Mouse (Mus musculus) stomach, embryonic 14.5 days (tissue): Measurements from ENCODE around the gene Hcn4. TPM values are rescaled to one million over a fixed set of nuclear protein-coding genes. Genes with fewer than 3 reads are reported as not detected.

Experiments
- ATAC-seq: fragments of 200-750 bp; cut with Nextera tagmentation; 2 replicates; pipeline ENCODE4 v1.8.0; 2017; ENCODE audit warnings: low read depth, moderate TSS enrichment; ENCODE audit not compliant: insufficient number of reproducible peaks, insufficient read depth, low FRiP score
- H3K27ac ChIP-seq: fragments of 300-500 bp; sonication (generic); 2 replicates; pipeline ENCODE4 v1.5.1; 2014; ENCODE audit warnings: mild to moderate bottlenecking, low read length, moderate library complexity, mixed read lengths
- H3K27me3 ChIP-seq: fragments of 300-500 bp; sonication (generic); 2 replicates; pipeline ENCODE4 v1.6.1; 2014; ENCODE audit warnings: low read length, control low read depth, mixed read lengths; ENCODE audit not compliant: control insufficient read depth, insufficient read depth
- H3K36me3 ChIP-seq: fragments of 300-500 bp; sonication (generic); 2 replicates; pipeline ENCODE4 v1.6.1; 2014; ENCODE audit warnings: mild to moderate bottlenecking, control low read depth, low read length, moderate library complexity, mixed read lengths; ENCODE audit not compliant: control insufficient read depth, insufficient read depth
- H3K4me1 ChIP-seq: fragments of 300-500 bp; sonication (generic); 2 replicates; pipeline ENCODE4 v1.6.1; 2014; ENCODE audit warnings: low read length, control low read depth, mixed read lengths; ENCODE audit not compliant: control insufficient read depth, insufficient read depth
- H3K4me2 ChIP-seq: fragments of 300-500 bp; sonication (generic); replicated peaks from 2 replicates; pipeline ENCODE4 v1.6.1; 2014; ENCODE audit warnings: low read depth, low read length, control low read depth
- H3K4me3 ChIP-seq: fragments of 300-500 bp; sonication (generic); 2 replicates; pipeline ENCODE4 v1.5.1; 2014; ENCODE audit warnings: low read depth, low read length, control low read depth
- H3K9ac ChIP-seq: fragments of 300-500 bp; sonication (generic); replicated peaks from 2 replicates; pipeline ENCODE4 v1.6.1; 2014; ENCODE audit warnings: low read depth, mild to moderate bottlenecking, control low read depth, low read length, moderate library complexity, mixed read lengths
- H3K9me3 ChIP-seq: fragments of 300-500 bp; sonication (generic); 2 replicates; pipeline ENCODE4 v1.6.1; 2016; ENCODE audit warnings: low read depth, low read length, control low read depth; ENCODE audit not compliant: control insufficient read depth
- WGBS: fragments of 180-500 bp; shearing (Covaris S2); extraction: QIAGEN DNeasy Blood & Tissue Kit; methylation state at CpG from one replicate; pipeline ENCODE4 v1.1.7; 2014; 5-methylcytosine and 5-hydroxymethylcytosine counted together
- polyA plus RNA-seq: library from polyadenylated mRNA; unstranded; fragments of >200 nt; fragmentation: Nextera tagmentation; extraction: Ambion mirVana; gene quantifications from 2 replicates; pipeline ENCODE4 v1.2.1, GENCODE M21; 2014

The Hcn4 gene
- polyA plus RNA-seq, 1 experiment from 2014 or later = 0.51 TPM

DNA sequence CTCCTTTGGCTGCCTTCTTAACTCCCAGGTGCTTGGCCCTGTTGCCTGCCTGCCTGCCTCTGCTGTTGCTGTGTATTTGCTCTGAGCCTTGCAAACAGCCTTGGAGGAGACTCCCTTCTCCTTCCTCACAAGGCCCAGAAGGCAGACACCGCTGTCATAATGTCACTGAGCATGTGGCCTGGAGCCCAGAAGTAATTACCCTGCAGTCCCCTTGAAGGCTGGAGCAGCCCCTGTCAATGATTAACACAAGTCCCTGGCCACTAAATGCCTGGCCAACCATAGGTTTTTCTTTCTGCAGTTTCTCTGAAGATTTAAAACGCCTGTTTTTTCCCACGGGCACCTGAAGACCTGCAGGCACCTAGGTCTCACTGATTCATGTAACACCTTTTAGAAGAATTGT is 9.7 kb downstream of the Hcn4 start:
- no peak overlapping the region for H3K27ac ChIP-seq
- no peaks in the 10 kb centered on the region for H3K9me3 ChIP-seq
- no peak for ATAC-seq
- H3K9ac ChIP-seq = no peak overlapping the region
- WGBS = 61% methylated on average over 3 of the region's 3 CpGs
- no peaks in the 10 kb centered on the region for H3K27me3 ChIP-seq
- H3K36me3 ChIP-seq = no peaks in the 10 kb centered on the region
- no peaks in the 10 kb centered on the region for H3K4me1 ChIP-seq
- H3K4me2 ChIP-seq = no peak overlapping the region
- H3K4me3 ChIP-seq = no peak overlapping the region

DNA sequence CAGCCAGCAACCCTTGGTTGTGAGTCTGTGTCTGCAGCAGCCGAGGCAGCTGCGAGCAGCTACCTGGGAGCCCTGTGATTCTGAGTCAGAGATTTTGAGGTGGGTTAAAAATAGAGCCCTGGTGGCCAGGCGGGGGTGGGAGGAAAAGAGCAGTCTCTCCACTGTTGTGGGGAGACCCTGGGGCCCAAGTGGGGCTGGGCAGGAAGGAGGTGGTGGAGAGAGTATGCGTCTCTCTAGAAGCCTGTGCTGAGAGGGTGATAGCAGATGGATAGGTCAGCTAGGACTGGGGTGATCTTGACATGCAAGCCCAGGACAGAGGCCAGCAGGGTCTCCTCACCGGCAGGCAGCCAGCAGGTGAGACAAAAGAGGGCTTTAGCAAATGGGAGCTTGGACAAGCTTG is 14.0 kb downstream of the Hcn4 start:
- Histone ChIP-seq H3K27me3 (no peaks in the 10 kb centered on the region), H3K36me3 (no peaks in the 10 kb centered on the region), H3K4me3 (no peak overlapping the region), H3K9me3 (no peaks in the 10 kb centered on the region), H3K4me1 (no peaks in the 10 kb centered on the region), H3K4me2 (no peak overlapping the region), H3K9ac (no peak overlapping the region), H3K27ac (no peak overlapping the region)
- WGBS = 62% methylated on average over 5 of the region's 5 CpGs
- ATAC-seq = no peak

DNA sequence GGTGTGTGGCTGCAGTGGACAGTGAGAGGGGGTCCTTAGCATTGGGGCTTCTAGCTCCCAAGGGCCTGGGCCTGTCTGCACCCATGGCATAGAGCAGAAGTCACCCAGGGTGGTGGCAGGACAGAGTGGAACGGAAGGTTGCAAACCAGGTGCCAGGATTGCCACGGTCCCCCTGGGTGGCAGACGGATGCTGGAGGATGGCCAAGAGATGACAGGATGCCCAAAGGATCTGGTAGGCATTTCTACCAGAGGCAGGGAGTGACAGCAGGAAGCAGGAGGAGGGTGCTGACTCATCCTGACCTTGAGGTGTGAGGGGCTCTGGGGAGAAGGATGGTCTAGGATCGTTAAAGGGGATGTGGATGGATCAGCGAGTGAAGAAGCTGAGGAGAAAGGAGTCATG is 15.3 kb downstream of the Hcn4 start:
- Histone ChIP-seq H3K4me2 (no peak overlapping the region), H3K9me3 (no peaks in the 10 kb centered on the region), H3K27me3 (no peaks in the 10 kb centered on the region), H3K4me1 (no peaks in the 10 kb centered on the region), H3K9ac (no peak overlapping the region), H3K27ac (no peak overlapping the region), H3K4me3 (no peak overlapping the region), H3K36me3 (no peaks in the 10 kb centered on the region)
- 85% methylated on average over 5 of the region's 5 CpGs for WGBS
- no peak for ATAC-seq

DNA sequence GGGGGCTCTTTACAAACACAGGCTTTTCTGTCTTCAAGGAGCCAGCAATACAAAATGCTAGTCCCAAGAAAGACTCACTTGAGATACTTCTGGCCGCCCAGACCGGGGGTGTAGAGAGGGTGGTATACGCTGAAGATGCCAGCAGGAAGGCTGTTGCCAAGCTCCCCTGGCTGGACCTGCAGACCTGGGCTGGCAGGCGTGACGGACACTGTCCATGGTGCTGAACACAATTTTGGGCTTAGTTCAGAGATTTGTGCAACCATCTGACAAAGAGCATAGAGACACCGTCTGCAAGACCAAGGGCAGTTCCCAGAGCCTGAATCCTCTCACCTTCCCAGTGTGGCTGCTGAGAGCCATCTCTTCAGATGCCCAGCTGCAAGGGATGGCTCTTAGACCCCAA is 18.4 kb downstream of the Hcn4 start:
- no peak overlapping the region for H3K27ac ChIP-seq
- H3K27me3 ChIP-seq = no peaks in the 10 kb centered on the region
- no peak overlapping the region for H3K4me3 ChIP-seq
- H3K4me1 ChIP-seq = no peaks in the 10 kb centered on the region
- H3K4me2 ChIP-seq = no peak overlapping the region
- ATAC-seq = no peak
- H3K36me3 ChIP-seq = no peaks in the 10 kb centered on the region
- H3K9me3 ChIP-seq = no peaks in the 10 kb centered on the region
- WGBS = 22% methylated on average over 6 of the region's 6 CpGs
- H3K9ac ChIP-seq = no peak overlapping the region

DNA sequence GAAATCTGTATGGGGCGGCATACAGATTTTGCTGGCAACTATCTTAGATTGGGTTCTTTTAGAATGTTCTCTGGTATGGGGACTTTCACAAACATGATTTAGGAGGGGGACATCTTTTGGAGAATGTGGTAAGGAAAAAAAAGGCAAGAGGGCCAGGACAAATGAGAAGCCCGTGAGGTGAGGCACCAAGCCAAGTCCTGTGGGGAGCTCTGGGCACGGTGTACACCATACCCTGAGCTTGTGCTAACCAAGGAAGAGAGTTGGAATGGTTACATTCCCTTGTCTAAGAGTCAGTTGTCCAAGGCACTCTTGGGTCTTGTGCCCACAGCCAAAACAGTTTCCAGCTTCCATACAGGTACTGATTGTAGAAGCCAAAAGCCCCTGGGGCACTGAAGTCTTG is 21.4 kb downstream of the Hcn4 start:
- H3K27ac ChIP-seq = no peak overlapping the region
- WGBS = 87% methylated on average over 3 of the region's 3 CpGs
- no peaks in the 10 kb centered on the region for H3K27me3 ChIP-seq
- H3K36me3 ChIP-seq = no peaks in the 10 kb centered on the region
- no peak overlapping the region for H3K4me3 ChIP-seq
- no peaks in the 10 kb centered on the region for H3K9me3 ChIP-seq
- H3K4me1 ChIP-seq = no peaks in the 10 kb centered on the region
- no peak for ATAC-seq
- H3K9ac ChIP-seq = no peak overlapping the region
- no peak overlapping the region for H3K4me2 ChIP-seq

DNA sequence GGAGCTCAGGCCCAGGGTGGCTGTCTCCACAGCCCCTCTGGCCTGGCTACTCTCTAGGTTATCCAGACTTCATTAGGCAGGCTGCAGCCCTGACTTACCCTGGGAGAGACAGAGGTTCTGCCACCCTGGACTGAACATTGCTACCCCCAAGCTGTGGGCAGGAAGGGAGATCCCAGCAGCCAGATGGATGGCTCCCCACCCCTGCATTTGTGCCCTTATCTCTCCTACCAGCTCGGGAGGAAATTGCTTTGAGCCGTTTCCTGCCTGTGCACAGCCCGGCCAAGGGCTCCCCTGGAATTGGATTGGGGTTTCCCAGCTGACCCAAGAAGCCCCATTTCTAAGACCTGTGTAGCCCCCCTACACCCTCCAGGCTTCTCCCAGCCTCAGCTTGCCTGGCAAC is 23.8 kb downstream of the Hcn4 start:
- Histone ChIP-seq H3K4me1 (no peaks in the 10 kb centered on the region), H3K9ac (no peak overlapping the region), H3K4me3 (no peak overlapping the region), H3K27ac (no peak overlapping the region), H3K36me3 (no peaks in the 10 kb centered on the region), H3K27me3 (no peaks in the 10 kb centered on the region), H3K4me2 (no peak overlapping the region), H3K9me3 (no peaks in the 10 kb centered on the region)
- WGBS = 28% methylated on average over 3 of the region's 3 CpGs
- no peak for ATAC-seq

DNA sequence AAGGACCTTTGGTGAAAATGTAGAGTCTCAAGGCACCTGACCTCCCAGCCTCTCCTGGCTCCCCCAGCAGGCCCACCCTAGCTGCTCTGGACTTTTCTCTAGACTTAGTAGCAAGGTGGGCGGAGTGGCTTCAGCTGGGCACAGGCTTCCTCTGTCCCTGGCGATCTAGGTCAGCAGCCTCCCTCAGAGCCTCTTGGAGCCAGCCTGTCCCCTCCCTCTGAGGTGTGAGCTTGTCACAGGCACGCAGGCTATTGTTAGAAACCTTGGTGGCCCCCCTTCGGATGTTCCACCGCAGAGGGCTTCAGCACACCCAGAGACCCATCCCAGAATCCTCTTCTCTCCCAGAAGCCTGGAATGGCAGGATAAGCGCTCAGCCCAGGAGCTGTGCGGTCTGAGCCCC is 24.5 kb downstream of the Hcn4 start:
- H3K27ac ChIP-seq = no peak overlapping the region
- H3K27me3 ChIP-seq = no peaks in the 10 kb centered on the region
- 61% methylated on average over 7 of the region's 7 CpGs for WGBS
- no peak overlapping the region for H3K4me3 ChIP-seq
- H3K4me1 ChIP-seq = no peaks in the 10 kb centered on the region
- no peaks in the 10 kb centered on the region for H3K36me3 ChIP-seq
- no peak for ATAC-seq
- H3K4me2 ChIP-seq = no peak overlapping the region
- no peaks in the 10 kb centered on the region for H3K9me3 ChIP-seq
- no peak overlapping the region for H3K9ac ChIP-seq

DNA sequence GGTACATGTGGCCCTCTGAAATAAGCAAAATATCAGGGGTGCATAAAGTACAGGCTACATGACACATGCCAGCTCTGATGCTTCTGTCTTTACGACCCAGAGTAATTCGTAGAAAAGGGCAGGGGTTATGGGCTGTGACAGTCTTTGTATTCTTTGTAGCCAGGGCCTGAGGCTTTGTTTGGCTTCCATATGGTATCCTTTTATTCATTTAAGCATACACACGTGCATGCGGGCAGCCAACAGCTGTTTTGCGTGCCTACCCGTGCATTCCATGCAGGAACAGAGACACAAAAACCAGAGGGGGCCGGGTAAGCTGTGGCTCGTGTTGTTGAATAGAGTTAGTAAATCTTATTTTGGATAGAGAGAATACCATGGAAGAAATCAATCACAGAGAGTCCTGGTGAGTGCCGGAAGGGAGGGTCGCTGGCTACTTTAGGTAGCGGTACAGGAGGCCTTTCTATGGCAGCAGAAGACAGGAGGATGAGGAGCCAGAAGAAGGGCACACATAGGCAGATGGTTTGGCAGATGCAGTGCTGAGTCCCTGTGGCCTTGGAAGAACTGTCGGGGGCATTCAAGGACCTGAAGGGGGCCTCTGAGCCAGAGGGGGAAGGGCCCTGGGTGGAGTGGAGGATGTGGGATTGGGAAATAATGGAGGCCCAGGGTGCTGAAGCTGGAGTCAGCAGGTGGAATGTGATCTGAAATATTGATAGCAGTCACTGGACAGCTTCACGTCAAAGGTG is 26.5 kb downstream of the Hcn4 start:
- H3K9ac ChIP-seq = no peak overlapping the region
- H3K36me3 ChIP-seq = no peaks in the 10 kb centered on the region
- H3K27me3 ChIP-seq = no peaks in the 10 kb centered on the region
- H3K4me1 ChIP-seq = no peaks in the 10 kb centered on the region
- WGBS = 68% methylated on average over 13 of the region's 13 CpGs
- no peak overlapping the region for H3K27ac ChIP-seq
- H3K9me3 ChIP-seq = no peaks in the 10 kb centered on the region
- no peak overlapping the region for H3K4me2 ChIP-seq
- H3K4me3 ChIP-seq = no peak overlapping the region
- ATAC-seq = no peak

DNA sequence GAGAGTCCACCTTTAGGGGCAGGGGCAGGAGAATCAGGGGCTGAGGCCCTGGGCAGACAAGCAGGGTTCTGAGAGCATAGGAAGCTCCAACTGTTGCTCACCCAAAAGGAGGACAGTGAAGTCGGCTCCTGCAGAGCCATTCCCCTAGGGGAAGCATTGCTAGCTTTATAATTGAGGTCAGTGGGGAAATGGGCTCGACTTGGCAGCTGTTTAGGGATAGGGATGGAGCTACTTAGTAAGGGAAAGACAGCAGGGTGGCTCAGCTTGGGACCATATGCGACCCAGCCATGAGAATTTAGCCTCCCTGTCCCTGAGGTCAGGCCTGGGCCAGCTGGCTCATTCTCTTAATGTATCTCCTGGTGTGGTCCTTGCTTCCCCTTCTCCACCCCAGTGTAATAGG is 31.7 kb downstream of the Hcn4 start:
- Histone ChIP-seq H3K27ac (no peak overlapping the region), H3K9ac (no peak overlapping the region), H3K27me3 (no peaks in the 10 kb centered on the region), H3K9me3 (no peaks in the 10 kb centered on the region), H3K4me1 (no peaks in the 10 kb centered on the region), H3K4me3 (no peak overlapping the region), H3K4me2 (no peak overlapping the region), H3K36me3 (no peaks in the 10 kb centered on the region)
- 43% methylated on average over 3 of the region's 3 CpGs for WGBS
- ATAC-seq = no peak
